Mouse (Mus musculus): ENCODE results near the gene Nup98. TPM values are rescaled to one million over a fixed set of nuclear protein-coding genes. Genes with fewer than 3 reads are reported as not detected.

Nup98 gene
- 25.7 and 27.6 TPM in 2 replicates for polyA plus RNA-seq (2015; fragmentation: Nextera tagmentation; extraction: Ambion mirVana)

- Histone ChIP-seq H3K4me3 (replicated peaks; ENCODE audit: low read length) (peak within 1 kb of the TSS; percentile 67), H3K4me2 (ENCODE audit: low read length) (peak within 1 kb of the TSS; percentile 87), H3K27ac (ENCODE audit: low read length) (peak within 1 kb of the TSS; percentile 82), H3K9ac (replicated peaks; ENCODE audit: low read depth, low read length) (peak within 1 kb of the TSS; percentile 81), H3K4me1 (replicated peaks; ENCODE audit: control insufficient read depth, insufficient read depth, low read length) (peaks cover 9% of the 10 kb centered on the region), H3K27me3 (replicated peaks; ENCODE audit: control insufficient read depth, insufficient read depth, low read length) (no peaks in the 10 kb centered on the region), H3K9me3 (ENCODE audit: control insufficient read depth, low read length) (no peaks in the 10 kb centered on the region), H3K36me3 (ENCODE audit: control insufficient read depth, insufficient read depth) (no peaks in the 10 kb centered on the region)
- peak; percentile 98 for ATAC-seq
- under 1% methylated on average over 75 of the region's 87 CpGs for WGBS
Measured at GRCm38 (mm10) chr7:102209756-102210721, at the start of gene Nup98, which contains the start of gene Pgap2. Gene Nup98, minus strand, starts transcription at chr7:102210176. Gene Pgap2, plus strand, starts transcription at chr7:102210208.

DNA sequence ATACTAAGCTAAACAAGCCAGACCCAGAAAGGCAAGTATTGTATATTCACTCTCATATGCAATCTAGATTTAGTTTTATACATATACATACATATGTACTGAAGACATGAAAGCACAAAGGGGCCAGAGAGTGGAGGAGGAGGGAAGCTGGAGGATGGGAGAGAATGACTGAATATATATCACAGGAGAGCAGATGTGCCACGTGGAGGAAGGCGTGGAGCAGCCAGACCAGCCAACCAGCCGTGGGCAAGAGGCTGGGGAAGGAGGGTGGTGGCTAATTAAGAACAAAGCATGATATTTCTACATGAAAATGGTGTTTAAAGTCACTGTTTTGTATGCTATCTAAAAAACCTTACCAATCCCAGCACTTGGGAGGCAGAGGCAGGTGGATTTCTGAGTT, 48.8 kb upstream of the Nup98 start:
- no peak overlapping the region for H3K27ac ChIP-seq (ENCODE audit: low read length)
- H3K9ac ChIP-seq (replicated peaks; ENCODE audit: low read depth, low read length) = no peak overlapping the region
- WGBS = 65% methylated on average over 3 of the region's 3 CpGs
- no peaks in the 10 kb centered on the region for H3K9me3 ChIP-seq (ENCODE audit: control insufficient read depth, low read length)
- H3K4me2 ChIP-seq (ENCODE audit: low read length) = no peak overlapping the region
- H3K36me3 ChIP-seq (ENCODE audit: control insufficient read depth, insufficient read depth) = no peaks in the 10 kb centered on the region
- H3K4me1 ChIP-seq (replicated peaks; ENCODE audit: control insufficient read depth, insufficient read depth, low read length) = no peaks in the 10 kb centered on the region
- no peak overlapping the region for H3K4me3 ChIP-seq (replicated peaks; ENCODE audit: low read length)
- H3K27me3 ChIP-seq (replicated peaks; ENCODE audit: control insufficient read depth, insufficient read depth, low read length) = no peaks in the 10 kb centered on the region
- ATAC-seq = no peak

- Histone ChIP-seq H3K4me3 (replicated peaks; ENCODE audit: low read length) (no peak overlapping the region), H3K9me3 (ENCODE audit: control insufficient read depth, low read length) (no peaks in the 10 kb centered on the region), H3K27me3 (replicated peaks; ENCODE audit: control insufficient read depth, insufficient read depth, low read length) (no peaks in the 10 kb centered on the region), H3K4me1 (replicated peaks; ENCODE audit: control insufficient read depth, insufficient read depth, low read length) (no peaks in the 10 kb centered on the region), H3K4me2 (ENCODE audit: low read length) (no peak overlapping the region), H3K9ac (replicated peaks; ENCODE audit: low read depth, low read length) (no peak overlapping the region), H3K36me3 (ENCODE audit: control insufficient read depth, insufficient read depth) (no peaks in the 10 kb centered on the region), H3K27ac (ENCODE audit: low read length) (no peak overlapping the region)
- WGBS = 16% methylated on average over 4 of the region's 4 CpGs
- ATAC-seq = peak; percentile 76
Measured at GRCm38 (mm10) chr7:102258189-102258588, 48.2 kb upstream of the Nup98 start.

DNA sequence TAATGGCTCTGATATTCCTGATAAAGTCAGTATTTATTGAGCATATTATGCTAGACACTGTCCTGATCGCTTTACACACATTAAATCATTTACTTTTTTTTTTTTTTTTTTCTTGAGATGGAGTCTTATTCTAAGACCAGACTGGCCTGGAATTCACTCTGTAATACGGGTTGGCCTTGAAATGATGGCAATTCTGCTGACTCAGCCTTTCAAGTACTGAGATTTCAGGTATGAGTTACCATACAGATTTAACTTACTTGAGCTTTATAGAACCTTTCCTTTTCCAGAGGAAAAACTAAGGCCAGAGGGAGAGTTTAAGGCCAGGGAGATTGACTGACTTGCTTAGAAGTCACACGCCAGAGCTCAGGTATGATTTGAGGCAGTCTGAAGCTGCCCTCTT, 46.7 kb upstream of the Nup98 start:
- no peaks in the 10 kb centered on the region for H3K36me3 ChIP-seq (ENCODE audit: control insufficient read depth, insufficient read depth)
- no peaks in the 10 kb centered on the region for H3K4me1 ChIP-seq (replicated peaks; ENCODE audit: control insufficient read depth, insufficient read depth, low read length)
- no peak for ATAC-seq
- no peak overlapping the region for H3K4me3 ChIP-seq (replicated peaks; ENCODE audit: low read length)
- H3K27me3 ChIP-seq (replicated peaks; ENCODE audit: control insufficient read depth, insufficient read depth, low read length) = no peaks in the 10 kb centered on the region
- no peak overlapping the region for H3K4me2 ChIP-seq (ENCODE audit: low read length)
- no peaks in the 10 kb centered on the region for H3K9me3 ChIP-seq (ENCODE audit: control insufficient read depth, low read length)
- 86% methylated on average over 3 of the region's 3 CpGs for WGBS
- no peak overlapping the region for H3K27ac ChIP-seq (ENCODE audit: low read length)
- no peak overlapping the region for H3K9ac ChIP-seq (replicated peaks; ENCODE audit: low read depth, low read length)

DNA sequence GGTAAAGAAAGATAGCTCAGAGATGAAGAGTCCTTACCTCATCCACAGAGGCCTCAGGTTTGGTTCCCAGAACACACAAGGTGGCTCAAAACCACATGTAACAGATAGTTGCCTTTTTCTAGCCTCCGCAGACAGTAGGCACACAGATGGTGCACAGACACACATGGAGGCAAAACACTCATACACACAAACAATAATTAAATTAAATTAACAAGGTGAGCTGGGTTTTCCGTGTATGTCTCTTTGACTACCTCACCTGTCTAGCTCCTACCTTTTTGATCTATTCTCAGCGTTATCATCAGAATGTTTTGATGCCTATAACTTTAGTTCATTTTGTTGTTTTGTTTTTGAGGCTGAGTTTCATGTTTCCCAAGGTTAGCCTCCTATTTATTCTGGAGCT, 46.0 kb upstream of the Nup98 start, which contains the start of gene Rhog:
Rhog (minus strand) TSS at position 101 of the 400 bp plus-strand sequence.
- ATAC-seq = no peak
- Histone ChIP-seq H3K9me3 (ENCODE audit: control insufficient read depth, low read length) (no peaks in the 10 kb centered on the region), H3K27ac (ENCODE audit: low read length) (no peak within 1 kb of the TSS), H3K9ac (replicated peaks; ENCODE audit: low read depth, low read length) (no peak within 1 kb of the TSS), H3K4me2 (ENCODE audit: low read length) (no peak within 1 kb of the TSS), H3K4me1 (replicated peaks; ENCODE audit: control insufficient read depth, insufficient read depth, low read length) (peaks cover 4% of the 10 kb centered on the region; the same call in 1 of the 2 replicates), H3K4me3 (replicated peaks; ENCODE audit: low read length) (no peak within 1 kb of the TSS), H3K27me3 (replicated peaks; ENCODE audit: control insufficient read depth, insufficient read depth, low read length) (no peaks in the 10 kb centered on the region), H3K36me3 (ENCODE audit: control insufficient read depth, insufficient read depth) (no peaks in the 10 kb centered on the region)
- 81% methylated on average over 3 of the region's 3 CpGs for WGBS

- WGBS = 85% methylated on average over 1 of the region's 1 CpGs
- ATAC-seq = no peak
Measured at GRCm38 (mm10) chr7:102253631-102254030, 43.7 kb upstream of the Nup98 start.

DNA sequence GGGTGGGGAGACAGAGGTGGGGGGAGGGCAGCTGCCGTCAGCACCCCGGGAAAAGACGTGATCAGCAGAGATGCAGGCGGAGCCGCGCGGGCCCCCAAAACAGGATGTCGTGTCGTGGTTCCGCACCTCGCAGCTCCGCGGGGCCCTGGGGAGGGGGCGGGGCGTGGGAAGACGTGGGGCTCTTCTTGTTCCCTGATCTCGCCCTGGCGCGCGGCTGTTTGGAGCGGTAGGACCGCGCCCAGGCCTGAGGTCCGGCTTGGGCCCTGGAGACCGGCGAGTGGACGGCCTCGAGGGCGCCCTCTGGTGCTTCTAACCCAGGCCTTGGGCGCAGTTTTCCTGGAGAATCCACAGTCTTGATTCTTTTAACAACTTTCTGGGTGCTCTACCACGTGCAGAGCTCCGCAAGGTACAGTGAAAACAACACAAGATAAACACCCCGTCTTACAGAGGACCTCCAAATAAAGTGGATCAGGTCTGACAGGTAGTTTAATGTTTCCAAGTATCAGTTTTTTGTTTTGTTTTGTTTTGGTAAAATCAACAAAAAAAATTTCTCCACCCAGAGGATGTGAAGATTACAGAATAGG, 40.7 kb upstream of the Nup98 start:
- Histone ChIP-seq H3K4me1 (replicated peaks; ENCODE audit: control insufficient read depth, insufficient read depth, low read length) (peaks cover 27% of the 10 kb centered on the region), H3K36me3 (ENCODE audit: control insufficient read depth, insufficient read depth) (no peaks in the 10 kb centered on the region), H3K27me3 (replicated peaks; ENCODE audit: control insufficient read depth, insufficient read depth, low read length) (no peaks in the 10 kb centered on the region), H3K9ac (replicated peaks; ENCODE audit: low read depth, low read length) (peak overlapping the region; percentile 84), H3K9me3 (ENCODE audit: control insufficient read depth, low read length) (no peaks in the 10 kb centered on the region), H3K27ac (ENCODE audit: low read length) (peak overlapping the region; percentile 71), H3K4me2 (ENCODE audit: low read length) (peak overlapping the region; percentile 94), H3K4me3 (replicated peaks; ENCODE audit: low read length) (peak overlapping the region; percentile 62)
- WGBS = under 1% methylated on average over 32 of the region's 33 CpGs
- ATAC-seq = peak; percentile 81

More at GRCm38 (mm10) chr7:102253631-102254030, 43.7 kb upstream of the Nup98 start:
- H3K36me3 ChIP-seq (ENCODE audit: control insufficient read depth, insufficient read depth) = no peaks in the 10 kb centered on the region
- no peak overlapping the region for H3K4me3 ChIP-seq (replicated peaks; ENCODE audit: low read length)
- H3K4me1 ChIP-seq (replicated peaks; ENCODE audit: control insufficient read depth, insufficient read depth, low read length) = peaks cover 18% of the 10 kb centered on the region
- no peak overlapping the region for H3K27ac ChIP-seq (ENCODE audit: low read length)
- no peaks in the 10 kb centered on the region for H3K9me3 ChIP-seq (ENCODE audit: control insufficient read depth, low read length)
- H3K9ac ChIP-seq (replicated peaks; ENCODE audit: low read depth, low read length) = no peak overlapping the region
- H3K4me2 ChIP-seq (ENCODE audit: low read length) = no peak overlapping the region
- H3K27me3 ChIP-seq (replicated peaks; ENCODE audit: control insufficient read depth, insufficient read depth, low read length) = no peaks in the 10 kb centered on the region

GRCm38 (mm10) chr7:102249896-102250630, 40.1 kb upstream of the Nup98 start:
- Histone ChIP-seq H3K4me2 (ENCODE audit: low read length) (peak overlapping the region; percentile 94), H3K9me3 (ENCODE audit: control insufficient read depth, low read length) (no peaks in the 10 kb centered on the region), H3K9ac (replicated peaks; ENCODE audit: low read depth, low read length) (peak overlapping the region; percentile 84), H3K27ac (ENCODE audit: low read length) (peak overlapping the region; percentile 71), H3K36me3 (ENCODE audit: control insufficient read depth, insufficient read depth) (no peaks in the 10 kb centered on the region), H3K4me1 (replicated peaks; ENCODE audit: control insufficient read depth, insufficient read depth, low read length) (peaks cover 27% of the 10 kb centered on the region), H3K27me3 (replicated peaks; ENCODE audit: control insufficient read depth, insufficient read depth, low read length) (no peaks in the 10 kb centered on the region), H3K4me3 (replicated peaks; ENCODE audit: low read length) (peak overlapping the region; percentile 62)
- under 1% methylated on average over 35 of the region's 49 CpGs for WGBS
- peak; percentile 80 for ATAC-seq

GRCm38 (mm10) chr7:102249531-102249895, 39.5 kb upstream of the Nup98 start:
- ATAC-seq = peak; percentile 31
- H3K27ac ChIP-seq (ENCODE audit: low read length) = peak overlapping the region; percentile 42; the same call in 1 of the 2 replicates
- H3K4me3 ChIP-seq (replicated peaks; ENCODE audit: low read length) = peak overlapping the region; percentile 62
- H3K4me2 ChIP-seq (ENCODE audit: low read length) = peak overlapping the region; percentile 94
- under 1% methylated on average over 23 of the region's 23 CpGs for WGBS
- H3K36me3 ChIP-seq (ENCODE audit: control insufficient read depth, insufficient read depth) = no peaks in the 10 kb centered on the region
- H3K9me3 ChIP-seq (ENCODE audit: control insufficient read depth, low read length) = no peaks in the 10 kb centered on the region
- H3K9ac ChIP-seq (replicated peaks; ENCODE audit: low read depth, low read length) = peak overlapping the region; percentile 84
- H3K27me3 ChIP-seq (replicated peaks; ENCODE audit: control insufficient read depth, insufficient read depth, low read length) = no peaks in the 10 kb centered on the region
- H3K4me1 ChIP-seq (replicated peaks; ENCODE audit: control insufficient read depth, insufficient read depth, low read length) = peaks cover 27% of the 10 kb centered on the region

Data from forebrain, embryonic 16.5 days (tissue).